Mouse (Mus musculus) neural tube, embryonic 13.5 days (tissue): ENCODE results near the gene Itpk1. TPM values are rescaled to one million over a fixed set of nuclear protein-coding genes. Genes with fewer than 3 reads are reported as not detected.

ENCODE experiments used
- ATAC-seq: fragments of 200-750 bp; cut with Nextera tagmentation; 2 replicates; pipeline ENCODE4 v1.8.0; 2017; ENCODE audit warnings: low read depth, mild to moderate bottlenecking, moderate TSS enrichment, moderate library complexity
- H3K27ac ChIP-seq: fragments of 300-500 bp; sonication (generic); replicated peaks from 2 replicates; pipeline ENCODE4 v1.5.1; 2015; ENCODE audit warnings: moderate library complexity, mild to moderate bottlenecking, inconsistent platforms
- H3K27me3 ChIP-seq: fragments of 300-500 bp; sonication (generic); 2 replicates; pipeline ENCODE4 v1.6.1; 2015; ENCODE audit warnings: mild to moderate bottlenecking, inconsistent platforms
- H3K36me3 ChIP-seq: fragments of 300-500 bp; sonication (generic); 2 replicates; pipeline ENCODE4 v1.6.1; 2015; ENCODE audit warnings: mild to moderate bottlenecking, inconsistent platforms
- H3K4me1 ChIP-seq: fragments of 300-500 bp; sonication (generic); replicated peaks from 2 replicates; pipeline ENCODE4 v1.6.1; 2015; ENCODE audit warnings: inconsistent platforms
- H3K4me2 ChIP-seq: fragments of 300-500 bp; sonication (generic); 2 replicates; pipeline ENCODE4 v1.6.1; 2015; ENCODE audit warnings: inconsistent platforms, mild to moderate bottlenecking, moderate library complexity
- H3K4me3 ChIP-seq: fragments of 300-500 bp; sonication (generic); 2 replicates; pipeline ENCODE4 v1.5.1; 2015; ENCODE audit warnings: mild to moderate bottlenecking, inconsistent platforms
- H3K9ac ChIP-seq: fragments of 300-500 bp; sonication (generic); 2 replicates; pipeline ENCODE4 v1.6.1; 2015; ENCODE audit warnings: moderate library complexity, mild to moderate bottlenecking, inconsistent platforms
- H3K9me3 ChIP-seq: fragments of 300-500 bp; sonication (generic); 2 replicates; pipeline ENCODE4 v1.6.1; 2016; ENCODE audit warnings: inconsistent platforms
- WGBS: fragments of 180-500 bp; shearing (Covaris S2); methylation state at CpG from one replicate; pipeline ENCODE4 v1.1.7; 2015; 5-methylcytosine and 5-hydroxymethylcytosine counted together
- polyA plus RNA-seq: library from polyadenylated mRNA; unstranded; fragments of >200 nt; fragmentation: Nextera tagmentation; extraction: Ambion mirVana; gene quantifications from 2 replicates; pipeline ENCODE4 v1.2.1, GENCODE M21; 2015

Gene Itpk1
- polyA plus RNA-seq, 1 experiment from 2014 or later = 34.0 TPM

GRCm38 (mm10) chr12:102729855-102730797, 25.4 kb upstream of the Itpk1 start:
- H3K9ac ChIP-seq = peak overlapping the region; percentile 48
- H3K36me3 ChIP-seq = no peaks in the 10 kb centered on the region
- H3K27ac ChIP-seq = peak overlapping the region; percentile 87
- H3K4me2 ChIP-seq = peak overlapping the region; percentile 53
- no peaks in the 10 kb centered on the region for H3K27me3 ChIP-seq
- H3K4me1 ChIP-seq = peaks cover 26% of the 10 kb centered on the region
- peak; percentile 98 for ATAC-seq
- 22% methylated on average over 26 of the region's 26 CpGs for WGBS
- no peaks in the 10 kb centered on the region for H3K9me3 ChIP-seq
- peak overlapping the region; percentile 24 for H3K4me3 ChIP-seq

DNA sequence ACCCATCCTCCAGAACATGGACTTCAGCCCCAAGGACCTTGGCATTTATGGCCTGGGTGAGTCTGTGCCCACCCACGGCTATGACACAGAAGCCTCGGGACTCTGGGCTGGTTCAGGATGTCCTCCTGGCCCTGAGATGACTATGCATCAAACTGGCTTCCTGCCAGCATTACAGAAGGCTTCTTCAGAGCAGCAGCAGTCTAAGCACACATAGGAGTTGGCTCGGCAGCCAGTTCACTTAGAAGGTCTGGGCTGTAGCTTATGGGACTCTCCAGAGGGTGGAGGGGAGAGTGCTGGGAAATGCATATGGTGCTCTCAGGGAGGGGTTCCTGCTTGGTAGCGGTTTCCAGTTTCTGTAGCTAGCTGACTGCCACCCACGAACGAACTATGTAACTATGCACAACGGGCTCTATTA, 21.0 kb upstream of the Itpk1 start:
- H3K27me3 ChIP-seq = no peaks in the 10 kb centered on the region
- no peaks in the 10 kb centered on the region for H3K36me3 ChIP-seq
- WGBS = 77% methylated on average over 7 of the region's 7 CpGs
- H3K4me1 ChIP-seq = peaks cover 12% of the 10 kb centered on the region
- H3K9me3 ChIP-seq = no peaks in the 10 kb centered on the region
- no peak overlapping the region for H3K27ac ChIP-seq
- no peak for ATAC-seq
- no peak overlapping the region for H3K4me3 ChIP-seq
- no peak overlapping the region for H3K4me2 ChIP-seq
- no peak overlapping the region for H3K9ac ChIP-seq

DNA sequence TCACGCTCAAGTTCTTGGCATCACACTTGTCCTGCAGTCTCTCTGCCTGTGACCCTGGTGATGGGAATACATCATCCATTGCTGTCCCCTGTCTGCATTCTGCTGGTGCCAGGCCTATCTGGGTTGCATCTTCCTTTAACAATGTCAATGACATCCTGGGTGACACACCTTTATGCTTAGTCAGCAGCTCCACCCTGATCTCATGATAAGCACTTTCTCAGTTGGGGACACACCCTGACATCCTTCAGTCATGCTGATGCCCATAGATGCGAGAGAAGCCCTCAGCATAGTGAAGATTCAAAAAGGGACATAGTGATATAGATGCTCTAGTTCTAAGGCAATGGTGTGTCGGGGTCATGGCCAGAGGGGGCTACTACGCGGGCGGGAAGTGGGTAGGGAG, 20.4 kb upstream of the Itpk1 start:
- WGBS = 94% methylated on average over 6 of the region's 6 CpGs
- H3K4me3 ChIP-seq = no peak overlapping the region
- H3K4me1 ChIP-seq = peaks cover 7% of the 10 kb centered on the region
- H3K27me3 ChIP-seq = no peaks in the 10 kb centered on the region
- H3K27ac ChIP-seq = no peak overlapping the region
- H3K4me2 ChIP-seq = no peak overlapping the region
- ATAC-seq = no peak
- no peaks in the 10 kb centered on the region for H3K9me3 ChIP-seq
- no peaks in the 10 kb centered on the region for H3K36me3 ChIP-seq
- H3K9ac ChIP-seq = no peak overlapping the region

DNA sequence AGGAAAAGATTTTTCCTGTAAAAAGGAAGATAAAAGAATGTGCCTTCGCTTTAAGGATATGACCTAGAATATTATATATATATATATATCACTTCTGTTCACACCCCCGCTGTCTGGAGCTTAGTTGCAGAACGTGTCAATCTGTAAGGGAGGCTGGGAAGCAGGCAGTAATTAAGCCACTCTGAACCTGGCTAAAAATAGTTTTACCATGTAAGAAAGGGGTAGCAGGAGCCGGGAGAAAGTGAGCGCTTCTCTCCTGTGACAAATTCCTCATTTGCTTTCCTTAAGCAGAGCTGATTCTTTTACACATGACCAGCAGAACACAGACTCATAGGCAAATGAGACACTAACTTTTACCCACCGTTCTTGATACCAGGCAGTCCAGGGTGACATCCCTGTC, 19.1 kb upstream of the Itpk1 start:
- H3K9ac ChIP-seq = no peak overlapping the region
- H3K9me3 ChIP-seq = no peaks in the 10 kb centered on the region
- no peaks in the 10 kb centered on the region for H3K27me3 ChIP-seq
- 83% methylated on average over 6 of the region's 6 CpGs for WGBS
- H3K4me2 ChIP-seq = no peak overlapping the region
- H3K4me3 ChIP-seq = no peak overlapping the region
- H3K27ac ChIP-seq = no peak overlapping the region
- H3K36me3 ChIP-seq = no peaks in the 10 kb centered on the region
- ATAC-seq = no peak
- H3K4me1 ChIP-seq = peaks cover 5% of the 10 kb centered on the region; the same call in 1 of the 2 replicates

DNA sequence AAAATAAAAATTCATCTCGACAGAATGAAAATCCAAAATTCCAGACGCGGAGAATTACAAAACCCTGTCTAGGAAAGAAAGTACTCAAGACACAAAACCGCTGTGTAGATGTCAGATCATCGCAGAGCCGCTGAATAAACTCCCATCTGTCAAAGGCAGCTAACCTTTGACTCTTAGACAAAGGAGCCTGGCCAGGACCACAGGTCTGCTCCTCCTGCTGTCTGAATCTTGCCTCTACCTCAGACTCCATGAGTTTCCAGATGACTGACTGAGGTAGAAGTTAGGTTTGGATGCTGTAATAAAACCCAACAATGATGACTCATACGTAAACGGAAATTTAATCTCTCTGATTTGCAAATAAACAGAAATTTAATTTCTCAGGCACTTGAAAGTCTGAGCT, 18.2 kb upstream of the Itpk1 start:
- Histone ChIP-seq H3K9ac (no peak overlapping the region), H3K27me3 (no peaks in the 10 kb centered on the region), H3K4me1 (peaks cover 5% of the 10 kb centered on the region; the same call in 1 of the 2 replicates), H3K27ac (no peak overlapping the region), H3K9me3 (no peaks in the 10 kb centered on the region), H3K4me2 (no peak overlapping the region), H3K36me3 (no peaks in the 10 kb centered on the region), H3K4me3 (no peak overlapping the region)
- no peak for ATAC-seq
- WGBS = 74% methylated on average over 8 of the region's 8 CpGs

DNA sequence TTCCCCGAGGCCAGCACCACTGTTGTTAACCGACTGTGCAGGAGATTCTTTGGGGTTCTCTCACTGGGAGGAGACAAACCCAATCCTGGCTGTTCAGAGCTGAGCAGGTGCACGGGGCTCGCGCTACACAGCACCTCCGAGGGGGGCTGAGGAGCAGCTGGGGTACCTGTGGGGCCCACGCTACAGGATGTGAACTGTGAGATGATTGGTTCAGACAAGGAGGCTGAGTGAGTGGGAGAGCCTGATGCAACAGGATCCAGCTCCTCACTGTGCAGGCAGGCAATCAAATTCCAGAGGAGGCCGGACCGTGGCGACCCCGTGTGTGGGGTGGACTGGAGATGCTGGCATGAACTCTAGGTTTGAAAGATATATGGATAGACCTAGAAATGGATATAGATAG, 17.7 kb upstream of the Itpk1 start:
- Histone ChIP-seq H3K36me3 (no peaks in the 10 kb centered on the region), H3K27ac (no peak overlapping the region), H3K4me2 (no peak overlapping the region), H3K9me3 (no peaks in the 10 kb centered on the region), H3K4me1 (peaks cover 5% of the 10 kb centered on the region; the same call in 1 of the 2 replicates), H3K9ac (no peak overlapping the region), H3K27me3 (no peaks in the 10 kb centered on the region), H3K4me3 (no peak overlapping the region)
- 54% methylated on average over 11 of the region's 11 CpGs for WGBS
- ATAC-seq = no peak

- ATAC-seq = peak; percentile 64
- Histone ChIP-seq H3K4me2 (peak overlapping the region; percentile 21), H3K27ac (no peak overlapping the region), H3K4me1 (peaks cover 5% of the 10 kb centered on the region; the same call in 1 of the 2 replicates), H3K36me3 (no peaks in the 10 kb centered on the region), H3K9ac (no peak overlapping the region), H3K4me3 (no peak overlapping the region), H3K27me3 (no peaks in the 10 kb centered on the region), H3K9me3 (no peaks in the 10 kb centered on the region)
- 31% methylated on average over 13 of the region's 13 CpGs for WGBS
Measured at GRCm38 (mm10) chr12:102719552-102720315, 15.0 kb upstream of the Itpk1 start.

DNA sequence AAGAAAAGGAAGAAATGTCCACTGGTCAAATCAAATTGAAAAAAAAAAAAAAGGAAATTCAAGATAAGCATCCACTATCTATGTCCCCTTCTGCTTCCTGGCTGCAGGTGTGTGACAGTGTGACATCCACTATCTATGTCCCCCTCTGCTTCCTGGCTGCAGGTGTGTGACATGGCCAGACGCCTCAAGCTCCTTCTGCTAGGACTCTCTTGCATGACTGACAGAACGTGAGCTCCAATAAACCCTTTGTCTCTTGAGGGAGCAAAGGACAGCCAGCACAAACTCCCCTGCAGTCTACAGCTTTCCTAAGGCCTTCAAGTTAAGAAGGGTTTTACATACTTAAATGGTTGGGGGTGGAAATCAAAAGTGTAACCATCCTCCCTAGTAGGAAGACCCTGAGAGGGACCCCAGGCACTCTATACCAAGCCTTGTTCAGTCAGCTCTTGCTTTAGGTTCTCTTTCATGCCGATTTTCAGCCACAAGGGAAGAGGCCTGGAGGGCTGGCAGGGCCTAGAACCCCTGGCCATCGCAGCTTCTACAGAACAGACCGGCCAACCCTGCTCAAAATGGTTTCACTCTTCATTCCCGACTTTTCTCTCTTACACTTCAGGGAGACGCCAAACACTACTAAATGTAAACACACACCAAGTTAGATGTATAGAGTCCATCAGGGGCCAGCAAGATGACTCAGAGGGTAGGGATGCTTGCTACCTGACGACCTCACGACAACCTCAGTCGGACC, 10.1 kb upstream of the Itpk1 start:
- Histone ChIP-seq H3K27me3 (no peaks in the 10 kb centered on the region), H3K27ac (no peak overlapping the region), H3K4me2 (no peak overlapping the region), H3K36me3 (no peaks in the 10 kb centered on the region), H3K9me3 (no peaks in the 10 kb centered on the region), H3K4me1 (peaks cover 2% of the 10 kb centered on the region; the same call in 1 of the 2 replicates), H3K9ac (no peak overlapping the region), H3K4me3 (no peak overlapping the region)
- no peak for ATAC-seq
- WGBS = 87% methylated on average over 10 of the region's 10 CpGs

DNA sequence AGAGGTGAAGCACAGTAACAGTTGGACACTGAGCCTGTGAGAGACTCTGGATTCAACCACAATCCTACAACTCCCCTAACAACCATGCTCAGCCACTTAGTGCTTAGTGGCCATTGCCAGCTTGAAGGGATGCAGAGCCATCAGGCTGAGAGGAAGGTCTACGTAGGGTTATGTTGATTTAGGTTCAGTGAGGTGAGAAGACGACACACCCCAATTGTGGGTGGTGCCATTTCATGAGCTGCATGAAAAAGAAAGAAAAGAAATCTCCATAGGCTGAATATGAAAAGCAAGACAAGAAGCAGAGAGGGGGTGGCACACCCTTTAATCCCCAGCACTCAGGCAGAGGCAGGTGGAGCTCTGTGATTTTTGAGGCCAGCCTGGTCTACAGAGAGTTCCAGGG, 9.4 kb upstream of the Itpk1 start:
- no peaks in the 10 kb centered on the region for H3K27me3 ChIP-seq
- WGBS = 70% methylated on average over 2 of the region's 2 CpGs
- H3K9me3 ChIP-seq = no peaks in the 10 kb centered on the region
- no peaks in the 10 kb centered on the region for H3K36me3 ChIP-seq
- H3K4me1 ChIP-seq = no peaks in the 10 kb centered on the region
- no peak overlapping the region for H3K4me3 ChIP-seq
- no peak overlapping the region for H3K4me2 ChIP-seq
- no peak for ATAC-seq
- no peak overlapping the region for H3K9ac ChIP-seq
- H3K27ac ChIP-seq = no peak overlapping the region

GRCm38 (mm10) chr12:102713153-102713865, 8.6 kb upstream of the Itpk1 start:
- Histone ChIP-seq H3K4me1 (no peaks in the 10 kb centered on the region), H3K9me3 (no peaks in the 10 kb centered on the region), H3K9ac (no peak overlapping the region), H3K4me2 (no peak overlapping the region), H3K27ac (no peak overlapping the region), H3K27me3 (no peaks in the 10 kb centered on the region), H3K4me3 (no peak overlapping the region), H3K36me3 (no peaks in the 10 kb centered on the region)
- WGBS = 67% methylated on average over 20 of the region's 20 CpGs
- ATAC-seq = no peak

DNA sequence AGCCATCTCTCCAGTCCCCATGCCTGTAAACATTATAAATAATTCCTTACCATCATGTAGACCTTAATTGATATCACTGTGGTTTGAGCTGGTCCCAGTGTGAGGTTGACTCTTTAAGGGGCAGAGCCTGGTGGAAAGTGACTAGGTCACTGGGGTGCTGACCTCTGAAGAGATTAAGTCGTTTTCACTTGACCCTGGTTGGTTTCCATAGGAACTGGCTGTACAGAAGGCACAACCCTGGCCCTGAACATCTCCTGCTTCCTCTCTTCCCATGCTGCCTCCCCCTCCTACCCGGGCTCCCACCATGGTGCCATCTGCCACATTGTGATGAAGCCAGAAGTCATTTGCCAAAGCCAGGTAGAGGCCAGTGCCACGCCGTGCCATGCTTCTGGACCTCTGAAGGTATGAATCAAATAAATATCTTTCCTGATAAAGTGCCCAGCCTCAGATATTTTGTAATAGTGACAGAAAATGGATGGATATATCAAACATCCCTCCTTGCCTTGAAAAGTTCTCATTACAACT, 6.2 kb upstream of the Itpk1 start:
- ATAC-seq = no peak
- Histone ChIP-seq H3K4me1 (peaks cover 6% of the 10 kb centered on the region), H3K9ac (no peak overlapping the region), H3K36me3 (no peaks in the 10 kb centered on the region), H3K4me3 (no peak overlapping the region), H3K27me3 (no peaks in the 10 kb centered on the region; the same call in 1 of the 2 replicates), H3K27ac (no peak overlapping the region), H3K4me2 (no peak overlapping the region), H3K9me3 (no peaks in the 10 kb centered on the region)
- WGBS = 63% methylated on average over 4 of the region's 4 CpGs
